Mouse (Mus musculus) lung, postnatal 36 days (tissue): Measurements from ENCODE around the gene Scnn1a.
A peak's percentile ranks its signal among the peaks of the same experiment; 100 is the strongest.

Experiments used
- DNase-seq: peaks from one replicate; pipeline ENCODE4 v3.0.0; 2022; ENCODE audit warnings: mixed read lengths

The Scnn1a gene

DNA sequence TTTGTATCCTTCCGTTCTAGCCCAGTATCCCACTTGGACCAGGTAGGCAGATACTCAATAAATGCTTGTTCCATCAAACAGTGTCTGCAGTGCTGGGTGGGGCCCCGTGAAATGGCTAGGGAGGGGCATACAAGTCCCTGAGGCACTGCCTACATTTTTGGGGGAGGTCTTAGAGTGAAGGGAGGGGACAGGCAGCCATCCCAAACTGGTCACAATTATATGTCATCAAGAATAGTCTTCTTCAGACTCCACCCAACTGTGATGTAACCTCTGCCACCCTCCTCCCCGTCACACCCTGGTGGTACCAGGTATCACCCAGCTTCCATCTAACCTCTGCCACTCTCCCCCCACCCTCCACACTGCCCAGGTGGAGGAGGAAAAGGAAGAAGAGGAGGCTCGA lies 24.4 kb downstream of the Scnn1a start:
- DNase-seq = no peak

DNA sequence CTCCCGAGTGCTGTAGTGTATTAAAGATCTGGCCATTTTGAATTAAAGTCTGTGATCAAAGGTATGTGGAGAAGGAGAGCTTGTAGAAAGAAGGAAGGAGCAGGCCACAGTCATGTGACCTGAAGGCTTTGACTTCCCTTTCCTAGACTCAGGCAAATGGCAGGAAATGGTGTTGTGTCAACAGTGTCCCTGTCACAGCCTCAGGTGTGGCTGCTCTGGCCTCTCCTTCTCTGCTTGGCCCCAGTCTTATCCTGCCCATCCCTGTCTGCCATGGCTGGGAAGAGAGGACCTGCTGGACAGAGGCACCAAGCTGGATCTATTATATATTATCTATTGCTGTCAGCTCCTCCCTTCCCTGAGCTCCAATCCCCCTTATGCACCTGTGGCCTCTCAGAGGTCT lies 25.2 kb downstream of the Scnn1a start:
- peak; percentile 65 for DNase-seq

DNA sequence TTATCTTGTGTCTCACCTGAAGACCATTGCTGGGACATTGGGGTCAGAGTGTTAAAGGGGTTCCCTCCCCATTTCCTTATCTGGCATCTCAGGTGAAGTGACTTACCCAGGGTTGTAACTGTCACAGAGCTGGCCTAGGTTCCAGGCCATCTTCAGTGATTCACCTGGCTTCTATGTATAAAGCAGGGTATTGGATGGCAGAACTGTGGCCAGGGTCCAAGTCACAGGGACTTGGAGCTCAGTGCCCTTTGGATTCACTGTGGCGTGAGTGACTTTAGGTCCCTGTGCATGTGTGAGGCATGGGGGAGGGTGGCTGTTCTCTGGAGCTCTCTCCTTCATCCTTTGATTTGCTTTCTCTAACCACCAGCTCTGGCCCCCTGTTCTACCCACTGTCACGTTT lies 25.6 kb downstream of the Scnn1a start:
- DNase-seq = no peak

DNA sequence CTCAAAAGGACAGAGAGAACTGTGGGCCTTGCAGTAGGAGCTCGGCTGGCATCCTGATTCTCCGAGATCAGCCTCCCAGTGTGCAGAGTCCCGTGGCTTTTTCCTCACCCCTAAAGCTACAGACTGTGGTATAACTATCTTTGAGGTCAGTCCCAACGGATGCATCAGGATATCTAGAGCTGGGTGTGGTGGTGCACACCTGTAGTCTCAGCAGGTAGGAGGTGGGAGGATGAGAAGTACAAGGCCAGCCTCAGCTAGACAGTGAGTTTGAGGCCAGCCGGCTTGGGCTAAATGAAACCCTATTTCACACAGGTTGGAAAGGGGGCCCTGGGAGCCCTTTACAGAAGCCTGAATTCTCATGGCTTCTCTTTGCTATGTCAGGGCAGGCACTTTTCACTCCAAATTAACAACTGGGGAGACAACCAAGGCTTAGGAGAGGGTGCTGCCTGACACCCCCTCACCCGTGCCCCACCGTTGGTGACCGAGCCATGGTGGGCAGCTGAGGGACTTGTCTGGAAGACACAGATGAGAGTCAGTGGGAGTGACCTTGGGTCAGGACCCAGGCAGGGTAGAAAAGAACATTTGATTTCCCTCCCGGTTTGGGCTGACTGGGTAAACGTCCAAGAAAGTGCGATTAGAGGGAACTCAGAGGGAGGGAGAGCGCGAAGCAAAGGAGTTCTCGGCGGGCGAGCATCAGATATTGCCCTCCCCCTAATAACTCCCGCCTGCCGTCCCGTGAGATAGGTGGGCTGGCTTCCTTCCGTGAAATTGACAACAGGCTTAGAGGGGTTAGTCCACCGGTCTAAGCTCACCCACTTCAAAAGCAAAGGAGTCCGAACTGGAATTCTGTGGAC lies 28.5 kb downstream of the Scnn1a start, which contains the start of gene Tnfrsf1a:
Gene Tnfrsf1a (plus strand): TSS at position 642 of the 854 bp plus-strand sequence.
- no peak for DNase-seq

DNA sequence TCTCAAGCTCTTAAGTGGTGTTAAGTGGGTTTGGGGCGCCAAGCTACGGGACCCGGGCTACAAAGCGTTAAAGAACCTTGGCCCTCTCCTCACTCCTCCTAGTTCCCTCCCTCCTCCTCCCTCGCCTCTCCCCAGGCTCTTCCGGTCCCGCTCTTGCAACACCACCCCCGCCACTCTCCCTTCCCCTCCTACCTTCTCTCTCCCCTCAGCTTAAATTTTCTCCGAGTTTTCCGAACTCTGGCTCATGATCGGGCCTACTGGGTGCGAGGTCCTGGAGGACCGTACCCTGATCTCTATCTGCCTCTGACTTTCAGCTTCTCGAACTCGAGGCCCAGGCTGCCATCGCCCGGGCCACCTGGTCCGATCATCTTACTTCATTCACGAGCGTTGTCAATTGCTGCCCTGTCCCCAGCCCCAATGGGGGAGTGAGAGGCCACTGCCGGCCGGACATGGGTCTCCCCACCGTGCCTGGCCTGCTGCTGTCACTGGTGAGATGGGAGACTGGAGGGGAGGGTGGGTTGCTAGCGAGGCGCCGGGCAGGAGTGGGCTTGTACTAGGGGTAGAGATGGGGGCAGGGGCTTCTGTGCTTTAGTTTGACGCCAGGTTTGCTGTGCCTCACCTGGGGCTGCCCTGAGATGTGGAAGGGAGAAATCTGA lies 29.2 kb downstream of the Scnn1a start:
- peak; percentile 86 for DNase-seq

DNA sequence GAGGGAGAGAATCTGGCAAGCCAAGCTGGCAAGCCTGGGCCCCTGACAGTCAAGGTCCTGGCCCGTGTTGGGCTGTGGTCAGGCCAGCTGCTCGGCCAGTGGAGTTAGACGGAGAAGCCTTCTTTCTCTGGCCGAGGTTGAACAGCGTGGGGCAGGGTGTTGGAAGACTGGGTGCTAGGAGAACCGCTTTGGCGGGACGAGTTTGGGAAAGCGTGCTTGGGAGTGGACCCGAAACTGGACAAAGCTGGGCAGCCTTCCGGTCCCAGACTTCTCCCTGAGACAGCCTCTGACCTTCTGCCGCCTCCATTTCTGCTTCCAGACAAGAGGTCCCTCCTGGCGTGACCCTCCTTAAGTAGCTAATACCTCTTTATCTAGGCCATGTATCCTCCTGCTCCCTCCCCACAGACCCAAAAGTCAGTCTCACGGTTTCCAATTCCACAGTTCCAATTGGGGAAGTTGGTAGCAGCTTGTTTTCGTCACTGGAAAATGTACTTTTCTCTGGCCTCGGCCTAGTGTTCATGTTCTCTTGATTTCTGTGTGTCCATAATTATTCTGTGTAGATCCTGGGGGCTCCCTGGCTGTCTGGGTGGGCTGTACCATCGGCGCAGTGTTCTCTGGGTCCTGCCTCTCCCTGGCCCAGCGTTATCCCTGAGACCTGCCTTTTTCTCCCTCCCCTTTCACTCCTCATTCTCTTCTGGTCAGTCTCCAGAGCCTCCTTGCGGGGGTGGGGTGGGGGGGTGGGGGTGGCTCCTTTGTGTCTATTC lies 30.0 kb downstream of the Scnn1a start:
- DNase-seq = peak; percentile 54

DNA sequence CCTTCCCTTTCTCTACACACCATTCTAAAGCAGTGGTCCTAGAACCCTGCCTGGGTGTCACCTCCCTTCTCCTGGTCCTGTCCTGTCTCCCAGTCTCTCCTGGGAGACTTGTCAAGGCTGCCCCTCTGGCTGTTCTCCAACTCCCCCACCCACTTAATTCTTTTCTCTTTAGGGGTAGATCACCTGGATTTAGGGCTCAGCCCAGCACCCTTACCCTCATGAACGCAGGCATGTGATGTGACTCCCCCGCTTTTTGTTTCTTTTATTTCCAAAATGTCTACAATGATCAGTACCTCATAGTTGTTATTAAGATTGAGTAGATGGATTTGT lies 30.5 kb downstream of the Scnn1a start:
- DNase-seq = no peak

DNA sequence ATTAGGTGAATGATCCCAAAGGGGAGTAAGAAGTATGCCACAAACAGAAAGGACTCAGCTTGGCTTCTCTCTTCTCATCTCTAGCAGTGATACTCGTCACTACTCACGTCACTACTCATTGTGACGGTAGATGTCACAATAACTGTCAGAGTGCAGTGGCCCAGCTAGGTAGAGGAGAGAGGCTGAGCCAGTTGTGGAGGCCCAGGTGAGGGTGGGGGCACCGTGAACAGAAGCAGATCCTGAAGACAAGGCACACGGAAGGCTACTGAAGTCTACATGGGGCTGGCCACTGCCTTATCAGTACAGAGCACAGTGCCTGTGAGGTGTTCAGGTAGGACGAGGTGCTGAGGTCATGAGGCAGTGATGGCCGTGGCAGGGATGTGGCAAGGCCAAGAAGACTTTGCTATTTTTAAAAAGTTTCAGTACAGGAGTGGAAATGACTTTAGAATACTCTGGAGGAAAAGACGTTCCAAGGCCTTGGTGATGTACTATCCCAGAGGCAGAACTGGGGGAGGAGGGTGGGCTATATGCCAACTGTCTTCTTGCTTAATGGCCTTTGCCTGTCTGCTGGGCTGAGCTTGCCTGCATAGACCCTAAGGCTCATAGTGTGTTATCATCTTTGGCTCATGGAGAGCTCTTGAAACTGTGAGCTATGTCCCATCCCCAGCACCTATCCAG lies 31.0 kb downstream of the Scnn1a start:
- peak; percentile 76 for DNase-seq

DNA sequence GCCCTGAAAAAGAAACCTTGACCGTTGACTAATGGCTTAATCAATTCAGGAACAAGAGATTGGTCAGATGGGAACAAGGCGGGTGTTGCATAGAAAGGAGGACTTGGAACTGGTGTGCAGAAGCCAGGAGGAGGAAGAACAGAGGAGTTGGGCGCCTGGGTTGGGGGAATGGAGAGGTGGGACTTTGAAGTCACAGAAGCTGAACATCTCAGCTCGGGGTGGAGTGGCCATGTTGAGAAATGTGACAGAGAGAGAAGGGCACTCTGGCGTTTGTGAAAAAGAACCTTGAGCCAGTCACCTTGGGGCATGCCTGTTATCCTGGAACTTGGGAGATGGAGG lies 31.6 kb downstream of the Scnn1a start:
- DNase-seq = no peak

DNA sequence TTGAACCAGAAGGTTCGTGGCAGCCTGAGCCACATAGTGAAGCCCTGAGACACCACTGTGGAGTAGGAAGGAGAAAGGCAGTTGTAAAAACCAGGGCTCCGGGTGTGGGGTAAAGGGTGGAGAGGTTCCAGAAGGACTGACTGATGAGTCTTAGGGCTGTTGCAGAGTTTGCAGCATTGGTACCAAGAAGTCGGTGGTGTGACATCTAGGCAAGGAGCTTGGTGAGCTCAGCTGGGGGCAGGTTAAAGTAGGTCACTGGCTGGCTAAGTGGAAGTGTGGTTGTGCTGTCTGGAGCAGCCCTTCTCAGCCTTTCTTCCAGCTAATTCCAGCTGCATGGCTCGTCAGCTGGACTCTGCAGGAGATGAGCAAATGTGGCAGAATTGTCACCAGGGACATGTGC lies 32.4 kb downstream of the Scnn1a start:
- no peak for DNase-seq

DNA sequence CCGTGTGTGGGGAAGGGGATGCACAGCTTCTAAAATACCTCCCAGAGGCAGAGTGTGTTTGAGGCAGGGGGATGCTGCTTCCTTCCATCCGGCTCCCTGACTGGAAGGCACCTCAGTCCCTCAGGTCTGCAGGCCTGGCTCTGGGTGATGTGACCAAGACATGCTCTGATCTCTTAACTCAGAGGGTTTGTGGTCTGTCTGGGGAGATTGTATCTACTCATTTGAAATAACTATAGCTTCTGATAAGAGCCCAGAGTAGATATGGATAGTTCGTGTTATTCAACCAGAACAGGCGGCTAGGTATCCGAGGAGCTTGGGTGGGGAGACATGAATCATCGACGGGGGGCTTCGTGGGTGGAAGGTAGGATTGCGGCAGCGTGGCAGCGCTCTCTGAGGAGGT lies 32.8 kb downstream of the Scnn1a start:
- no peak for DNase-seq

DNA sequence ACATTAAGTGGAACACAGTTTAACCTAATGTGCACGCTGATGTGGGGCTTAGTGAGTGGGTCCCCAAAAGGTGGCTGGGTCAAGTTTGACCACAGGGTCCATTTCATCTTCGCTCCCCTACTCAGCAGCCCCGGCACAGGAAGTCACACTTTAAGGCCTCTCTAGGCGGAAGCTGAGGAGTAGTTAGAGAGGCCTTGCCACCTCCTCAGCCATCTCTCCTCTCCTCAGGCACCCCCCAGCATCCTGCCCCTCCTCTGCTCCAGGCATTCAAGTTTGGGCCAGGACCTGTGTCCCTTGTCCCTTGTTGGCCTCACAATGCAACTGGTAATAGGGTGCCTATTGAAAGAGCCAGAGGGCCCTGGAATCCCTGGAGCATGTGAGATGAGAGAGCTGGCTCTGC lies 33.2 kb downstream of the Scnn1a start:
- DNase-seq = no peak

DNA sequence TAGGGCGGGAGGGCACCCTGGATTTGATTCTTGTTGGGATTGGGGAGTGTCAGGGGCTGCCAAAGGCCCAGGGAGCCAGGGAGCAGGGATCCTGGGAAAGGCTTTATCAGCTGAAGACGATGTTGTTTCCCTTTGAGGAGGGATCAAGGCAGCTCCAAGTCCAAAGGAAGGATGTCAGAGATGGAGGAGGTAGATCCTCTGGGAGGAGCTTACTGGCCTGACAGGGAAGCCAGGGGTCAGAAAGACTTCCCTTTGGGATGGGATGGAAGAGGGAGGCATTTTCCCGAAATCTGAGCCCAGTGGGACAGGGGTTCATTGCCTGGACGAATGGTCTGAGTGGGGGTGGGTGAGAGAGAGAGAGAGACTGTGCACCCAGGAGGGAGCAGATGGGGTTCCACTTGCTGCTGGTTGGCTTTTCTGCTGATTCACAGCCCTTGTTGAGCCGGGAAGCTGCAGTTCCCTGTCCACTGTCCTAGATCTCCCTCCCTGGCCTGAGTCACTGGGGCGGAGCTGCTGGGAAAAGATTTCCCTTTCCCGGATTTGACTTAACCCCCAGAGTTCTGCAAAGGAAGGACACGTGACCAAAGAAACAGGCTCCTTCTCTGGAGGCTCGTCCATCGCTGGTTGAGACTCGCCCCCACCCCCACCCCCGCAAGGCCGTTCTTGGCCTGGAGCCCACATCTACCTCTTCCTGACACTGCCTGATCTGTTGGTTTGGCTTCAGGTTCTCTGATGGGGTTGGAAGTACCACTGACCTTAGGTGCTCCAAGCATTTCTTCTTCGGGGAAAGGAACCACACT lies 34.1 kb downstream of the Scnn1a start:
- DNase-seq = peak; percentile 78

DNA sequence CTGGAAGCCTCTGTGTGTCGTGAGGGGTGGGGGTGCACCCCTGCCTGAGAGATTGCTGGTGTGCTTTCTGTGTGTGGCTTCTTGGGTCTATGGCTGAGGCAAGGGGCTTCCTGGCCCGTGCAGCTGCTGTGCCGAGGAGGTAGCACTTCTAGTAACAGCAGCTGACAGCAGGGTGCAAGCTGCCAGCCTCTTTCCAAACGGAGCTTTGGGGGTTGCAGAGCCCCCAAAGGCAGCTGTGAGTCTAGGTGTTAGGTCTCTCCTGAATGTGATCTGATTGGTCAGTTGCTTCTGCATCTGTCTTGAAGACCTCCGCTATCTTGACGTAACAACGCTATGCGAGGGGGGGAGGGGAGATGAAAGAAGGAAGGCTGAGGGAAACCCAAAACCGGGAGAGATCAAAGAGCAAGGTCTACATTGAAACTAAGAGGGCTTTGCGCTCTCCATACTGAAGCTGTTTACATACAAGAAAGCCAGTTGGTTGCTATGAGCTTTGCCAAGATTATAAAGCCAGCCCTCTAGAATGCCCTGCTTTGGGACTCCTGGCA lies 34.8 kb downstream of the Scnn1a start:
- DNase-seq = no peak

DNA sequence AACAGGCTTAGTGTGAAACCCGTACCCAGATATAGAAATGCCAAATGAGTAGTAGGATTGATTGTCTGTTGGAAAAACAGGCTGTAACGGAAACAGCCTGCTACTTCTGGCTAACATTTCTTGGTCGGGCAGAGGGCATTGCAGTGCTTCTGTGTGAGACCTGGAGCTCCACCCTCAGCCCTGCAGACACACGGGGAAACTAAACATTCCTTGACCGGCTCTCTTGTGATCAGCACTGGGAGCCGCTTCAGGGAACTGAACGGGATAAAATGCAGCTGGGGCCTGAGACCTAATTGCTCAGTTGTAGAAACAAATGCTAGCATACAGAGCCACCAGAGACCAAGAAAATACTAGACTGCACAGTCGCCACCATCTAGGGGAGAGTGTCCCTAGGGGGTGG lies 35.8 kb downstream of the Scnn1a start:
- DNase-seq = no peak

DNA sequence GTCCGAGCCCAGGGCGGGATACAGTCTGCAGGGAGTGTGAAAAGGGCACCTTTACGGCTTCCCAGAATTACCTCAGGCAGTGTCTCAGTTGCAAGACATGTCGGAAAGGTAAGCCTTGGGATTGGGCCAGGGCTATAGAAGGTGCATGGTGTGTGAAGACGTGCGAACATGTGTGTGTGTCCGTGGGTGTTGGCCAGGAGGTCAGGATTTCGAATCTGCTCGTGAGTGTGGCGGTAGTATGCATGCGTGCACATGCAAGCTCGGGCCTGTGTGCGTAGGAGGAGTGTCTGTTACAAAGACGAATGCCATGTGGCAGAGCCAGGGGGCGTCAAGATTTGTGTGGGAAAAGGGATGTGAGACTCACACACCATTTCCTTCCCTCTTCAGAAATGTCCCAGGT lies 36.9 kb downstream of the Scnn1a start:
- no peak for DNase-seq

DNA sequence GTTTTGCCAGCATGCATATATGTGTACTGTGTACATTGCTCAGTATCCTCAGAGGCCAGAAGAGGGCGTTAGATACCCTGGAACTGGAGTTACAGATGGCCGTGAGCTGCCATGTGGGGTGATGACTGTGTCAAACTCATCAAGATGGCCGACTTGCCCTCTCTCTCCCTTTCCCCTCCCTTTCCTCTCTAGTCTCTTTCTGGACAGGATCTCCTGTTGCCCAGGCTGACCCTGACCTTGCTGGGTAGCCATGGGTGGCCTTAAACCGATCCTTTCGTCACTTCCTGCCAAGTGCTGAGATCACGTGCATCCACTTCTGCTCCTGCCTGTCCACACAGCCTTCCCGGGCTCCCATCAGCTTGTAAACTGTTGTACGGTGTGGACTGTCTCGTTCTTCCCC lies 39.5 kb downstream of the Scnn1a start:
- DNase-seq = no peak

DNA sequence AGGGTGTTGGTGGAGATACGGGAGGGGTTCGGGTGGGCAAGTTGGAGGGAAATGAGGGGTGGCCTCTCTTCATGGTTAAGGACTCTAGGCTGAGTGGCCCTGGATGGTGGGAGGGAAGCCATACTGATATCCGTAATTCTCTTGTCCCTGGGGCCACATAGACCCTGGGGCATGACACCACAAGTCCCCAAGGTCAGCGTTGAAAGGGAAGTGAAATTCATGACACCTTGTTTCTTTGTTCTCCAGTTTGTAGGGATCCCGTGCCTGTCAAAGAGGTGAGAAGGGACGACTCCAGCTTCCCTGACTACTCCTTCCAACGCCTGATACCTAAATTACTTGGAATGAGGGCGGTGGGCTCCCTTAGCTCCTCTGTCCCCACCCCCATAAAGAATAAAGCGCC lies 40.4 kb downstream of the Scnn1a start:
- no peak for DNase-seq

DNA sequence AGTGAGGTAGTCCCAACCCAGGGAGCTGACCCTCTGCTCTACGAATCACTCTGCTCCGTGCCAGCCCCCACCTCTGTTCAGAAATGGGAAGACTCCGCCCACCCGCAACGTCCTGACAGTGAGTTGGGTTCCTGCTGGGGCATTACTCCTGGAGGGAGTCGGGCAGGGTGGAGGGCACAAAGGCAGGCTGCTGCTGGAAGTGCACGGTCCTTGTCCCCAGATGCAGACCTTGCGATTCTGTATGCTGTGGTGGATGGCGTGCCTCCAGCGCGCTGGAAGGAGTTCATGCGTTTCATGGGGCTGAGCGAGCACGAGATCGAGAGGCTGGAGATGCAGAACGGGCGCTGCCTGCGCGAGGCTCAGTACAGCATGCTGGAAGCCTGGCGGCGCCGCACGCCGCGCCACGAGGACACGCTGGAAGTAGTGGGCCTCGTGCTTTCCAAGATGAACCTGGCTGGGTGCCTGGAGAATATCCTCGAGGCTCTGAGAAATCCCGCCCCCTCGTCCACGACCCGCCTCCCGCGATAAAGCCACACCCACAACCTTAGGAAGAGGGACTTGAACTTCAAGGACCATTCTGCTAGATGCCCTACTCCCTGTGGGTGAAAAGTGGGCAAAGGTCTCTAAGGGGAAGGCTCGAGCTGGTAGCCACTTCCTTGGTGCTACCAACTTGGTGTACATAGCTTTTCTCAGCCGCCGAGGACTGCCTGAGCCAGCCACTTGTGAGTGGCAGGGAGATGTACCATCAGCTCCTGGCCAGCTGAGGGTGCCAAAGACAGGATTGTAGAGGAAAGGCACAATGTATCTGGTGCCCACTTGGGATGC lies 41.2 kb downstream of the Scnn1a start:
- DNase-seq = peak; percentile 73

DNA sequence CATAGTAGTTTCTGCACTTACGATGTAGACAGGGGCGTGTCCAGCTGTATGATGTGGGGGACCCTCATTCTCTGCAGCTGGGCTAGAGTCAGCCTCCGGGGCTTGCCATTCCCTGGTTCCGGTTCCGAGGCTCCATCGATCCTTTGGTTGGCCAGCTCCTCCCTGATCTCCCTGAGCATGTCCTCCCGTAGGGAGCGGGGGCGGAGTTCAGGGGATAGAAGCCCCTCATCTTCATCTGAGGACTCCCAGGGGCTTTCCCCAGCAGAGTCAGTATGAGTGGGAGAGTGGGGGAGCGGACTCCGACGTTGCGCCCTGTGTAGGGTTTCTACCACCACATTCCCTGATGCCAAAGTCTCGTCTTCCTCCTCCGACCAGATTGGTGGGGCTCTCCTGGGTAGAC lies 42.6 kb downstream of the Scnn1a start:
- no peak for DNase-seq
